8 mouse cellular contexts compared by ENCODE assay signal in genomic region chr2:26408515-26409356, GRCm38 (mm10). TPM values are rescaled to one million over a fixed set of nuclear protein-coding genes. Genes with fewer than 3 reads are reported as not detected.
DNase-seq lines count a peak whose midpoint lies in the region; ATAC-seq and TF ChIP-seq lines count a peak whose summit lies in the region.

Inpp5e (minus strand) TSS chr2:26409203.

- no peaks in the 10 kb centered on the region for H3K27me3 ChIP-seq in forebrain, embryonic 16.5 days (replicated peaks; ENCODE audit: control insufficient read depth, insufficient read depth, low read length)
- no peaks in the 10 kb centered on the region for H3K27me3 ChIP-seq in lung, embryonic 14.5 days (ENCODE audit: insufficient read depth, low read length)
- no peaks in the 10 kb centered on the region for H3K27me3 ChIP-seq in thymus, adult 2 months (ENCODE audit: control insufficient read depth, insufficient read depth, low read length)

- intact Hi-C loops in heart, postnatal 36 days (cut with DNase I): loop anchor here (2.0 to 5.0 kb wide), 2 partner anchors 20 to 81 kb away; partner anchors contain the start of genes Entr1 and Pmpca

- H3K9me3 ChIP-seq in ES-E14 (ENCODE audit: control insufficient read depth, insufficient read depth, low read depth, low read length): no peaks in the 10 kb centered on the region
- H3K9me3 ChIP-seq in forebrain, embryonic 16.5 days (ENCODE audit: control insufficient read depth, low read length): no peaks in the 10 kb centered on the region
- H3K9me3 ChIP-seq in lung, embryonic 14.5 days (ENCODE audit: low read depth, low read length): no peaks in the 10 kb centered on the region

- H3K27ac ChIP-seq in ES-E14 (ENCODE audit: insufficient read depth, low read depth, low read length, poor library complexity, severe bottlenecking): no peak within 1 kb of the TSS
- peak within 1 kb of the TSS; percentile 54 for H3K27ac ChIP-seq in forebrain, embryonic 16.5 days (ENCODE audit: low read length)
- peak within 1 kb of the TSS; percentile 96 for H3K27ac ChIP-seq in layer of hippocampus, adult 2 months
- peak within 1 kb of the TSS; percentile 66; the same call in 1 of the 2 replicates for H3K27ac ChIP-seq in lung, embryonic 14.5 days (ENCODE audit: low read depth)
- H3K27ac ChIP-seq in olfactory bulb, adult 2 months (ENCODE audit: insufficient read depth, low read depth, low read length): peak within 1 kb of the TSS; percentile 22; the same call in 1 of the 2 replicates
- no peak within 1 kb of the TSS for H3K27ac ChIP-seq in thymus, adult 2 months (ENCODE audit: control insufficient read depth, insufficient read depth, low read length)

- in situ Hi-C loops in ES-E14 (cut with MboI; ENCODE audit: low sequenced_read_pairs in 2 of 2, unreplicated experiment in 2 of 2): no loop called here

- peak within 1 kb of the TSS; percentile 83 for H3K9ac ChIP-seq in ES-E14 (ENCODE audit: insufficient read depth, low read depth, low read length, poor library complexity, severe bottlenecking)
- peak within 1 kb of the TSS; percentile 92 for H3K9ac ChIP-seq in forebrain, embryonic 16.5 days (replicated peaks; ENCODE audit: low read depth, low read length)
- H3K9ac ChIP-seq in lung, embryonic 14.5 days: peak within 1 kb of the TSS; percentile 94

- peak; percentile 85 for DNase-seq in ES-E14 (ENCODE audit: low read depth, low spot score)
- peak; percentile 95 for DNase-seq in cerebellum, adult 11-12 months
- DNase-seq in heart, postnatal 36 days: peak; percentile 99 to 100
- peak; percentile 94 to 99 for DNase-seq in layer of hippocampus, adult 2 months (ENCODE audit: low spot score in 2 of 2)
- DNase-seq in lung, embryonic 14.5 days: peak; percentile 97
- DNase-seq in thymus, adult 2 months: peak; percentile 97

- peak; percentile 94 for ATAC-seq in forebrain, embryonic 16.5 days
- peak; percentile 95 for ATAC-seq in lung, embryonic 14.5 days (ENCODE audit: insufficient read depth)

- H3K4me3 ChIP-seq in ES-E14 (ENCODE audit: insufficient read depth in 1 of 2, low read depth in 1 of 2, low read length in 2 of 2, poor library complexity in 1 of 2, severe bottlenecking in 1 of 2): peak within 1 kb of the TSS; percentile 82 to 91
- peak within 1 kb of the TSS; percentile 88 for H3K4me3 ChIP-seq in forebrain, embryonic 16.5 days (replicated peaks; ENCODE audit: low read length)
- peak within 1 kb of the TSS; percentile 99 for H3K4me3 ChIP-seq in layer of hippocampus, adult 2 months
- H3K4me3 ChIP-seq in lung, embryonic 14.5 days (ENCODE audit: low read depth, low read length): peak within 1 kb of the TSS; percentile 95
- H3K4me3 ChIP-seq in olfactory bulb, adult 2 months (ENCODE audit: insufficient read depth, low read depth, low read length): peak within 1 kb of the TSS; percentile 67
- H3K4me3 ChIP-seq in thymus, adult 2 months (ENCODE audit: control insufficient read depth, insufficient read depth, low read length): peak within 1 kb of the TSS; percentile 65

- H3K36me3 ChIP-seq in ES-E14 (ENCODE audit: control insufficient read depth, insufficient read depth, low read length, poor library complexity, severe bottlenecking): peaks cover 15% of the 10 kb centered on the region
- peaks cover 6% of the 10 kb centered on the region for H3K36me3 ChIP-seq in forebrain, embryonic 16.5 days (ENCODE audit: control insufficient read depth, insufficient read depth)
- H3K36me3 ChIP-seq in lung, embryonic 14.5 days (ENCODE audit: insufficient read depth): peaks cover 45% of the 10 kb centered on the region
- no peaks in the 10 kb centered on the region for H3K36me3 ChIP-seq in thymus, adult 2 months (ENCODE audit: control insufficient read depth, insufficient read depth, low read length)

- H3K4me1 ChIP-seq in ES-E14 (ENCODE audit: control insufficient read depth in 2 of 2, insufficient read depth in 2 of 2, low read length in 2 of 2, poor library complexity in 1 of 2): peaks cover 0 to 5% of the 10 kb centered on the region in 2 experiments; a peak in 1 of 4 replicates
- H3K4me1 ChIP-seq in forebrain, embryonic 16.5 days (replicated peaks; ENCODE audit: control insufficient read depth, insufficient read depth, low read length): peaks cover 35% of the 10 kb centered on the region
- peaks cover 20% of the 10 kb centered on the region for H3K4me1 ChIP-seq in lung, embryonic 14.5 days (ENCODE audit: insufficient read depth)
- peaks cover 23% of the 10 kb centered on the region for H3K4me1 ChIP-seq in olfactory bulb, adult 2 months (ENCODE audit: control insufficient read depth, insufficient read depth, low read length)
- H3K4me1 ChIP-seq in thymus, adult 2 months (replicated peaks; ENCODE audit: control insufficient read depth, insufficient read depth, low read length): peaks cover 19% of the 10 kb centered on the region

- peak; percentile 19; the same call in 1 of the 2 replicates for TF ChIP-seq POLR2A in olfactory bulb, adult 2 months (IDR thresholded peaks at IDR 0.05; ENCODE audit: insufficient read depth, low read depth, low read length)
- TF ChIP-seq POLR2A in thymus, adult 2 months (IDR thresholded peaks at IDR 0.05; ENCODE audit: control insufficient read depth, extremely low read depth, insufficient read depth, low read length, poor library complexity): no peak

- peak; percentile 97 for TF ChIP-seq CTCF in layer of hippocampus, adult 2 months (conservative IDR thresholded peaks at IDR 0.05)
- peak; percentile 90 for TF ChIP-seq CTCF in lung, embryonic 14.5 days (IDR thresholded peaks at IDR 0.05; ENCODE audit: low read depth)
- peak; percentile 71 for TF ChIP-seq CTCF in olfactory bulb, adult 2 months (IDR thresholded peaks at IDR 0.05; ENCODE audit: insufficient read depth, low read depth, low read length)
- TF ChIP-seq CTCF in thymus, adult 2 months (IDR thresholded peaks at IDR 0.05; ENCODE audit: borderline replicate concordance, control insufficient read depth, extremely low read depth, insufficient read depth, low read length, poor library complexity): peak; percentile 96

- peak within 1 kb of the TSS; percentile 93 for H3K4me2 ChIP-seq in forebrain, embryonic 16.5 days (ENCODE audit: low read length)
- peak within 1 kb of the TSS; percentile 91 for H3K4me2 ChIP-seq in lung, embryonic 14.5 days

- WGBS in forebrain, embryonic 16.5 days: under 1% methylated on average over 56 of the region's 57 CpGs
- WGBS in lung, embryonic 14.5 days: 0% methylated on average over 57 of the region's 57 CpGs
- WGBS in olfactory bulb, adult 2 months: under 1% methylated on average over 57 of the region's 57 CpGs
- WGBS in thymus, adult 2 months: 1% methylated on average over 57 of the region's 57 CpGs

TF ChIP-seq in ES-E14, 5 proteins besides CTCF, POLR2A, EP300 and RAD21:
- TF ChIP-seq ZC3H11A (IDR thresholded peaks at IDR 0.05; ENCODE audit: borderline replicate concordance, low read depth, low read length): no peak
- peak; percentile 68; the same call in 1 of the 2 replicates for TF ChIP-seq HCFC1 (IDR thresholded peaks at IDR 0.05; ENCODE audit: borderline replicate concordance, insufficient read depth, low read length)

RNA-seq across cellular contexts. Expression of gene Inpp5e, which starts in this region (rescaled TPM):
- 10.4 and 13.6 TPM in 2 replicates for total RNA-seq in ES-E14 (2012; rRNA removed)
- 19.8 and 23.9 TPM in 2 replicates for polyA plus RNA-seq in forebrain, embryonic 16.5 days (2015; fragmentation: Nextera tagmentation; extraction: Ambion mirVana)
- total RNA-seq in heart, postnatal 36 days (2021): 10 to 100 TPM; 13.8 to 15.4 TPM
- total RNA-seq in layer of hippocampus, adult 2 months (2021): 10 to 100 TPM; 22.2 to 25.1 TPM
- polyA plus RNA-seq in lung, embryonic 14.5 days (2014; fragmentation: Nextera tagmentation; extraction: Ambion mirVana): 18.6 and 22.4 TPM in 2 replicates
- not detected in 2 replicates for polyA plus RNA-seq in olfactory bulb, adult 2 months (2012; ENCODE audit: insufficient read depth, insufficient read length, low replicate concordance, missing spikeins)
- polyA plus RNA-seq in thymus, adult 2 months (2012; rRNA removed): 46.3 and 47.4 TPM in 2 replicates

Comparison
In these comparisons a context has a peak if more than half of its experiments do, and no peak if none do; other contexts are left out.
1. RNA of gene Inpp5e (polyA plus RNA-seq): 46.3 to 47.4 TPM in thymus, adult 2 months, 19.8 to 23.9 TPM in forebrain, embryonic 16.5 days and 18.6 to 22.4 TPM in lung, embryonic 14.5 days; not detected in olfactory bulb, adult 2 months; every median in the first group is over 10 times any median in the second.
2. H3K27ac ChIP-seq: peak in forebrain, embryonic 16.5 days (single experiment), layer of hippocampus, adult 2 months (single experiment), lung, embryonic 14.5 days (single experiment) and olfactory bulb, adult 2 months (single experiment); none in ES-E14 (single experiment) and thymus, adult 2 months (single experiment).
3. Peak in every context shown above with its lines, with median percentiles within 50 percentile points of each other: DNase-seq, H3K4me3 ChIP-seq, H3K9ac ChIP-seq and CTCF ChIP-seq.